Mouse (Mus musculus): ENCODE measurements at regions not wholly inside any gene's neighbourhood (a gene's known extent, or its start where the extent isn't known, plus 50 kb on each side); places are given as distances from the start of the nearest gene placed in this dataset.

DNA sequence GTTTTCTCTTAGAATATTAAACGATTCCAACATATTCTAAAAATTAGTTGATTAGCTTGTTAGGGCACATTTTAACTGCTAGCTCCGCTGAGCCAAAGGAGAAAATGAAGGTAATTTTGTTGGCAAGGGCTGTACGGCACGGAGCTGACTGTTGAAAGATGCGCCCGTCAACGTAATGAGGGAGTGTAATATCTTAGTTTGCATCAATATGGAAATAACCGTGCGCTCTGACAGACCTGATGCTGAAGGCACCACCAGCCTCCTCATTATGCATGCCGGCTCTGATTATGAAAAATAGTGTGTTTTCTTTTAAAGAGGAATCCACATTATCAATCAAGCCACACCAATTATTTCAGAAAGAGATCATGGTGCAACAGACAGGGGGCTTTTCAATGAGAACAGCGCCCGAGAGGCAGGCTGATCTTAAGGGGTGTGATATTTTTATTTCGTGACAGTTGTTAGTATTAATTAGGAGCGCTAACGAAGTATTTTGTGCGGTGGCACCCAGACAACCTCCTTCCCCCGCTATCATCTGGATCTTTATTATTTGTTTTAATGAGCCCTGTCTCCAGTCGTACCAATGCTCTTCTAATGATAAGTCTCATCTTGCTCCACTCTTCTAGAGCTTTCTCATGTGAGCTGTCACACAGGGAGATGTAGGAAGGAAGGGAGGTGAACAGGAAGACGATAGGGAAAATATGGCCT, 99.9 kb upstream of the Ctbp2 start:
- TF ChIP-seq CTCF (conservative IDR thresholded peaks at IDR 0.05; ENCODE audit: insufficient read depth, insufficient read length, low read depth, low read length): no peak
- TF ChIP-seq POLR2A (IDR thresholded peaks at IDR 0.05; ENCODE audit: low read depth, low read length): no peak

Data from kidney, adult 2 months (tissue).